Mouse (Mus musculus): ENCODE results near the gene Ehbp1l1. TPM values are rescaled to one million over a fixed set of nuclear protein-coding genes. Genes with fewer than 3 reads are reported as not detected.

The Ehbp1l1 gene
- polyA plus RNA-seq, 1 experiment from 2014 or later: 39.7 TPM

- DNase-seq (ENCODE audit: low read depth, low spot score): no peak
- no peak for TF ChIP-seq CTCF (IDR thresholded peaks at IDR 0.05)
- in situ Hi-C loops (cut with MboI; ENCODE audit: low pct_unique_long_range_greater_than_20kb): loop anchor here (5.0 kb wide), 2 partner anchors 65 to 175 kb away; no protein-coding TSS in a partner anchor
- ATAC-seq: no peak
- POLR2A ChIA-PET: no interaction called here
- CTCF ChIA-PET: interaction anchor here (0.9 to 4.5 kb wide), 3 partner anchors 15 to 178 kb away, joined by 3 to 48 read pairs (median 22); partner anchors contain the start of gene Ehbp1l1
- H3K27me3 ChIP-seq: no peaks in the 10 kb centered on the region
These were observed 14.1 kb downstream of the Ehbp1l1 start for GRCm38 (mm10) chr19:5711907-5712460.

GRCm38 (mm10) chr19:5711218-5711617, 14.9 kb downstream of the Ehbp1l1 start:
- in situ Hi-C loops (cut with MboI; ENCODE audit: low pct_unique_long_range_greater_than_20kb): loop anchor here (5.0 kb wide), 2 partner anchors 66 to 176 kb away; no protein-coding TSS in a partner anchor
- no peaks in the 10 kb centered on the region for H3K27me3 ChIP-seq
- POLR2A ChIA-PET: interaction anchor here (0.7 to 1.4 kb wide), 2 partner anchors 11 to 70 kb away, joined by 4 to 5 read pairs; no protein-coding TSS in a partner anchor
- ATAC-seq: no peak
- TF ChIP-seq CTCF (IDR thresholded peaks at IDR 0.05): no peak
- CTCF ChIA-PET: interaction anchor here (0.8 to 4.5 kb wide), 16 partner anchors 10 to 178 kb away, joined by 3 to 48 read pairs (median 4); partner anchors contain the start of genes Ap5b1, Ehbp1l1 and Ltbp3
- DNase-seq (ENCODE audit: low read depth, low spot score): no peak

- ChIA-PET CTCF (interaction anchor here (0.8 to 4.5 kb wide), 17 partner anchors 9 to 143 kb away, joined by 3 to 48 read pairs (median 4); partner anchors contain the start of genes Ap5b1, Ehbp1l1 and Ltbp3), POLR2A (interaction anchor here (0.7 to 1.4 kb wide), 3 partner anchors 10 to 138 kb away, joined by 4 to 5 read pairs (median 5); no protein-coding TSS in a partner anchor)
- ATAC-seq: no peak
- no peaks in the 10 kb centered on the region for H3K27me3 ChIP-seq
- in situ Hi-C loops (cut with MboI; ENCODE audit: low pct_unique_long_range_greater_than_20kb): loop anchor here (5.0 kb wide), 2 partner anchors 67 to 177 kb away; no protein-coding TSS in a partner anchor
- DNase-seq (ENCODE audit: low read depth, low spot score): no peak
- no peak for TF ChIP-seq CTCF (IDR thresholded peaks at IDR 0.05)
These were observed 15.5 kb downstream of the Ehbp1l1 start for GRCm38 (mm10) chr19:5710581-5710980.

- DNase-seq (ENCODE audit: low read depth, low spot score) (no peak), ATAC-seq (no peak)
- in situ Hi-C loops (cut with MboI; ENCODE audit: low pct_unique_long_range_greater_than_20kb): loop anchor here (5.0 kb wide), 2 partner anchors 67 to 177 kb away; no protein-coding TSS in a partner anchor
- H3K27me3 ChIP-seq: no peaks in the 10 kb centered on the region
- no peak for TF ChIP-seq CTCF (IDR thresholded peaks at IDR 0.05)
- ChIA-PET CTCF (interaction anchor here (1.0 to 4.5 kb wide), 13 partner anchors 12 to 143 kb away, joined by 3 to 48 read pairs (median 4); partner anchors contain the start of genes Ap5b1, Ehbp1l1 and Ltbp3), POLR2A (interaction anchor here (0.7 to 1.4 kb wide), 2 partner anchors 10 to 138 kb away, joined by 5 read pairs; no protein-coding TSS in a partner anchor)
These were observed 16.0 kb downstream of the Ehbp1l1 start for GRCm38 (mm10) chr19:5710068-5710467.

- H3K27me3 ChIP-seq: no peaks in the 10 kb centered on the region
- ChIA-PET CTCF (interaction anchor here (1.4 kb wide), 1 partner anchor 82 kb away, joined by 3 read pairs; no protein-coding TSS in a partner anchor), POLR2A (interaction anchor here (1.5 to 2.6 kb wide), 2 partner anchors 20 to 74 kb away, joined by 4 to 8 read pairs; no protein-coding TSS in a partner anchor)
- no peak for TF ChIP-seq CTCF (IDR thresholded peaks at IDR 0.05)
- DNase-seq (ENCODE audit: low read depth, low spot score) (no peak), ATAC-seq (no peak)
- in situ Hi-C loops (cut with MboI; ENCODE audit: low pct_unique_long_range_greater_than_20kb): no loop called here
These were observed 21.1 kb downstream of the Ehbp1l1 start for GRCm38 (mm10) chr19:5704801-5705571.

GRCm38 (mm10) chr19:5704163-5704800, 21.8 kb downstream of the Ehbp1l1 start, which contains the start of gene Kcnk7:
Gene Kcnk7, plus strand, starts transcription at chr19:5704367.
- ATAC-seq: no peak
- in situ Hi-C loops (cut with MboI; ENCODE audit: low pct_unique_long_range_greater_than_20kb): no loop called here
- no peaks in the 10 kb centered on the region for H3K27me3 ChIP-seq
- no peak for DNase-seq (ENCODE audit: low read depth, low spot score)
- CTCF ChIA-PET: interaction anchor here (1.4 kb wide), 1 partner anchor 83 kb away, joined by 3 read pairs; no protein-coding TSS in a partner anchor
- no peak for TF ChIP-seq CTCF (IDR thresholded peaks at IDR 0.05)
- POLR2A ChIA-PET: interaction anchor here (1.5 kb wide), 1 partner anchor 75 kb away, joined by 4 read pairs; no protein-coding TSS in a partner anchor

- CTCF ChIA-PET: no interaction called here
- POLR2A ChIA-PET: no interaction called here
- in situ Hi-C loops (cut with MboI; ENCODE audit: low pct_unique_long_range_greater_than_20kb): no loop called here
- no peak for ATAC-seq
- no peak for TF ChIP-seq CTCF (IDR thresholded peaks at IDR 0.05)
- DNase-seq (ENCODE audit: low read depth, low spot score): no peak
- no peaks in the 10 kb centered on the region for H3K27me3 ChIP-seq
These were observed 30.2 kb downstream of the Ehbp1l1 start for GRCm38 (mm10) chr19:5695849-5696462.

GRCm38 (mm10) chr19:5693801-5694200, 32.3 kb downstream of the Ehbp1l1 start:
- in situ Hi-C loops (cut with MboI; ENCODE audit: low pct_unique_long_range_greater_than_20kb): no loop called here
- POLR2A ChIA-PET: interaction anchor here (0.9 kb wide), 1 partner anchor 31 kb away, joined by 3 read pairs; no protein-coding TSS in a partner anchor
- TF ChIP-seq CTCF (IDR thresholded peaks at IDR 0.05): no peak
- H3K27me3 ChIP-seq: no peaks in the 10 kb centered on the region
- CTCF ChIA-PET: interaction anchor here (1.0 kb wide), 1 partner anchor 32 kb away, joined by 3 read pairs; the partner anchor contains the start of gene Ehbp1l1
- DNase-seq (ENCODE audit: low read depth, low spot score) (no peak), ATAC-seq (no peak)

GRCm38 (mm10) chr19:5692913-5693396, 33.2 kb downstream of the Ehbp1l1 start:
- ChIA-PET POLR2A (interaction anchor here (0.9 kb wide), 1 partner anchor 32 kb away, joined by 3 read pairs; no protein-coding TSS in a partner anchor), CTCF (interaction anchor here (0.5 to 1.0 kb wide), 2 partner anchors 33 to 169 kb away, joined by 3 read pairs; partner anchors contain the start of gene Ehbp1l1)
- in situ Hi-C loops (cut with MboI; ENCODE audit: low pct_unique_long_range_greater_than_20kb): no loop called here
- DNase-seq (ENCODE audit: low read depth, low spot score): no peak
- no peak for ATAC-seq
- no peaks in the 10 kb centered on the region for H3K27me3 ChIP-seq
- TF ChIP-seq CTCF (IDR thresholded peaks at IDR 0.05): no peak
